18 mouse cellular contexts compared by ENCODE assay signal in genomic region chr8:84023631-84024030, GRCm38 (mm10). TPM values are rescaled to one million over a fixed set of nuclear protein-coding genes. Genes with fewer than 3 reads are reported as not detected.
DNase-seq lines count a peak whose midpoint lies in the region; ATAC-seq lines count a peak whose summit lies in the region.
"Had no signal": no experiment of that assay in that cellular context is flagged by ENCODE, and none has a peak within 500 bp of the region (broad histone marks: within the 10 kb centered on the region; RNA-seq: fewer than 3 reads in every experiment).

No protein-coding gene starts in this region.

- peak overlapping the region; percentile 81 to 83 for H3K27ac ChIP-seq in heart, embryonic 14.5 days (replicated peaks in 1 of 2; ENCODE audit: control insufficient read depth in 1 of 2, insufficient read depth in 1 of 2, low read depth in 2 of 2, low read length in 2 of 2)
- H3K27ac ChIP-seq in midbrain, embryonic 10.5 days (replicated peaks) = no peak overlapping the region
- H3K27ac ChIP-seq: embryonic facial prominence, embryonic 15.5 days; hindbrain, postnatal 0 days; limb, embryonic 15.5 days; neural tube, embryonic 12.5 days had no signal

- no peak for ATAC-seq in heart, embryonic 14.5 days (ENCODE audit: insufficient number of reproducible peaks, insufficient read depth, low FRiP score, low read depth)
- ATAC-seq: hindbrain, postnatal 0 days; liver, postnatal 0 days had no signal

- no peaks in the 10 kb centered on the region for H3K9me3 ChIP-seq in heart, embryonic 14.5 days (ENCODE audit: control insufficient read depth, low read length)
- no peaks in the 10 kb centered on the region for H3K9me3 ChIP-seq in midbrain, embryonic 10.5 days (replicated peaks)
- H3K9me3 ChIP-seq: embryonic facial prominence, embryonic 15.5 days; G1E; limb, embryonic 15.5 days; neural tube, embryonic 12.5 days had no signal

- H3K4me2 ChIP-seq in heart, embryonic 14.5 days (ENCODE audit: low read length) = peak overlapping the region; percentile 48
- H3K4me2 ChIP-seq: embryonic facial prominence, embryonic 15.5 days; limb, embryonic 15.5 days; neural tube, embryonic 12.5 days had no signal

- H3K36me3 ChIP-seq in heart, embryonic 14.5 days (ENCODE audit: control insufficient read depth, insufficient read depth, low read length) = no peaks in the 10 kb centered on the region
- no peaks in the 10 kb centered on the region for H3K36me3 ChIP-seq in midbrain, embryonic 10.5 days
- H3K36me3 ChIP-seq: embryonic facial prominence, embryonic 15.5 days; G1E; limb, embryonic 15.5 days; neural tube, embryonic 12.5 days had no signal

- H3K4me1 ChIP-seq in heart, embryonic 14.5 days (ENCODE audit: control insufficient read depth in 2 of 2, insufficient read depth in 2 of 2, low read length in 2 of 2) = peaks cover 24 to 42% of the 10 kb centered on the region in 2 experiments
- H3K4me1 ChIP-seq in midbrain, embryonic 10.5 days = peaks cover 45% of the 10 kb centered on the region

- 23% methylated on average over 1 of the region's 1 CpGs for WGBS in heart, embryonic 14.5 days
- WGBS in midbrain, embryonic 10.5 days = 87% methylated on average over 1 of the region's 1 CpGs

- H3K9ac ChIP-seq in heart, embryonic 14.5 days (ENCODE audit: low read length) = no peak overlapping the region; the same call in 1 of the 2 replicates
- H3K9ac ChIP-seq: embryonic facial prominence, embryonic 15.5 days; limb, embryonic 15.5 days; liver, postnatal 0 days; neural tube, embryonic 12.5 days had no signal

- no peak for DNase-seq in heart, adult 8-10 months (ENCODE audit: low spot score)
- DNase-seq in R1 (ENCODE audit: low read depth, low spot score) = peak; percentile 72
- DNase-seq in kidney, adult 18-20 months = peak; percentile 73
- DNase-seq in kidney, postnatal 14 days = peak; percentile 82
- DNase-seq in adrenal gland, adult 8-10 months = no peak
- no peak for DNase-seq in midbrain, embryonic 10.5 days (ENCODE audit: low spot score)
- DNase-seq: cerebellum, adult 9-11 months; right cerebral cortex, postnatal 25 days had no signal

- no peak overlapping the region for H3K4me3 ChIP-seq in heart, embryonic 14.5 days (ENCODE audit: control insufficient read depth in 1 of 2, insufficient read depth in 1 of 2, low read depth in 1 of 2, low read length in 2 of 2)
- no peak overlapping the region for H3K4me3 ChIP-seq in midbrain, embryonic 10.5 days
- H3K4me3 ChIP-seq: embryonic facial prominence, embryonic 15.5 days; limb, embryonic 15.5 days; neural tube, embryonic 12.5 days had no signal

- H3K27me3 ChIP-seq in heart, embryonic 14.5 days (ENCODE audit: control insufficient read depth, insufficient read depth, low read length) = peaks cover 57% of the 10 kb centered on the region
- H3K27me3 ChIP-seq in midbrain, embryonic 10.5 days (ENCODE audit: low read depth, poor library complexity, severe bottlenecking) = peaks cover 85% of the 10 kb centered on the region

RNA-seq across cellular contexts. Expression of gene Palm3, which starts 2.4 kb away (rescaled TPM):
- 0.13 and 1.2 TPM in 2 replicates for polyA plus RNA-seq in heart, embryonic 14.5 days (2014; fragmentation: Nextera tagmentation; extraction: Ambion mirVana)
- total RNA-seq in heart, adult 8-10 months (2022) = under 1 TPM; 0.11 to 0.41 (median 0.23) TPM
- total RNA-seq in adrenal gland, adult 8-10 months (2022) = 1 to 10 TPM in 3 of 4 experiments, under 1 TPM in 1; 0.70 to 3.9 (median 2.3) TPM
- 7.9 and 8.0 TPM in 2 replicates for polyA plus RNA-seq in midbrain, embryonic 10.5 days (2016; fragmentation: Nextera tagmentation; extraction: Ambion mirVana)
- total RNA-seq: G1E; megakaryocyte, adult 5-6 weeks had no signal

RNA-seq across cellular contexts. Expression of gene 2210011C24Rik, which starts 11.7 kb away (rescaled TPM):
- 0.16 and 0.20 TPM in 2 replicates for polyA plus RNA-seq in heart, embryonic 14.5 days (2014; fragmentation: Nextera tagmentation; extraction: Ambion mirVana)
- total RNA-seq in heart, adult 8-10 months (2022) = 1 to 10 TPM; 1.6 to 4.0 (median 3.2) TPM
- under 1 TPM in 2 of 4 experiments, not detected in 2; 0.62 to 0.77 TPM for total RNA-seq in adrenal gland, adult 8-10 months (2022)
- polyA plus RNA-seq in midbrain, embryonic 10.5 days (2016; fragmentation: Nextera tagmentation; extraction: Ambion mirVana) = 0.20 and 0.67 TPM in 2 replicates
- total RNA-seq: G1E; megakaryocyte, adult 5-6 weeks had no signal
- polyA plus RNA-seq: G1E; neural tube, embryonic 12.5 days had no signal

RNA-seq across cellular contexts. Expression of gene Il27ra, which starts 18.8 kb away (rescaled TPM):
- 6.1 and 6.3 TPM in 2 replicates for polyA plus RNA-seq in heart, embryonic 14.5 days (2014; fragmentation: Nextera tagmentation; extraction: Ambion mirVana)
- 1 to 10 TPM; 2.7 to 4.5 (median 3.1) TPM for total RNA-seq in heart, adult 8-10 months (2022)
- 1 to 10 TPM; 1.9 to 3.1 (median 2.8) TPM for total RNA-seq in adrenal gland, adult 8-10 months (2022)
- polyA plus RNA-seq in midbrain, embryonic 10.5 days (2016; fragmentation: Nextera tagmentation; extraction: Ambion mirVana) = 0.17 and 0.21 TPM in 2 replicates
- total RNA-seq: G1E had no signal
- polyA plus RNA-seq: G1E had no signal

RNA-seq across cellular contexts. Expression of gene Rln3, which starts 21.2 kb away (rescaled TPM):
- not detected in 2 replicates for polyA plus RNA-seq in heart, embryonic 14.5 days (2014; fragmentation: Nextera tagmentation; extraction: Ambion mirVana)
- total RNA-seq in heart, adult 8-10 months (2022) = not detected
- not detected for total RNA-seq in adrenal gland, adult 8-10 months (2022)
- 0.20 TPM in 1 of 2 replicates, not detected in the other for polyA plus RNA-seq in midbrain, embryonic 10.5 days (2016; fragmentation: Nextera tagmentation; extraction: Ambion mirVana)
- total RNA-seq: G1E; megakaryocyte, adult 5-6 weeks had no signal
- polyA plus RNA-seq: embryonic facial prominence, embryonic 15.5 days; forebrain, embryonic 11.5 days; G1E; gonadal fat pad, adult 2 months; limb, embryonic 15.5 days; liver, postnatal 0 days; neural tube, embryonic 12.5 days had no signal

RNA-seq across cellular contexts. Expression of gene 1700067K01Rik, which starts 22.3 kb away (rescaled TPM):
- 0.69 and 0.80 TPM in 2 replicates for polyA plus RNA-seq in heart, embryonic 14.5 days (2014; fragmentation: Nextera tagmentation; extraction: Ambion mirVana)
- total RNA-seq in heart, adult 8-10 months (2022) = under 1 TPM in 3 of 4 experiments, not detected in 1; 0.25 to 0.50 (median 0.33) TPM
- under 1 TPM in 2 of 4 experiments, not detected in 2; 0.49 TPM for total RNA-seq in adrenal gland, adult 8-10 months (2022)
- polyA plus RNA-seq in midbrain, embryonic 10.5 days (2016; fragmentation: Nextera tagmentation; extraction: Ambion mirVana) = 0.68 and 0.99 TPM in 2 replicates
- total RNA-seq: hindbrain, postnatal 0 days; megakaryocyte, adult 5-6 weeks had no signal

Comparison
In these comparisons a context has a peak if more than half of its experiments do, and no peak if none do; other contexts are left out.
1. DNase-seq: peak in R1 (single experiment), kidney, adult 18-20 months (single experiment) and kidney, postnatal 14 days (single experiment); none in heart, adult 8-10 months (single experiment), adrenal gland, adult 8-10 months (single experiment) and midbrain, embryonic 10.5 days (single experiment).